Mouse (Mus musculus): ENCODE results near the gene Olfr325.

DNA sequence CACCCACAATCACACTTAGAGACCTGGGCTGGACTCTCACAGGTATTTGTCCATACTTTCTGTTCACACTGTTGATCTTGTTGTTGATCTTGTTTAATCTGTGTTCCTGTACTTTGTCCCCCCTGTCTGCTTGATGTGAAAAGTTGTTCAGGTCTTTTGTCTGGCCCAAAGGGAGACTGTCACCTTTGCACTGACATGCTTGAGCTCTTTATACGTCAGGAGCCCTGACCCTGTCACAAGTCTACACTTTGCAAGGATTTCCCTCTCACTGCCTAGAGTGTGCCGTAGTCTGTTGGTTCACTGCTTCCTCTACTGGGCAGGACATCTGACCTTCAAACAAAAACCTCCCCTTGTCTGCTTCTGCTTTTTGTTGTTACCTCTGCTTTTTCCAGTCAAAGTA lies 27.2 kb downstream of the Olfr325 start:
- TF ChIP-seq CTCF (conservative IDR thresholded peaks at IDR 0.05; ENCODE audit: insufficient read depth, insufficient read length, low read depth, low read length) (no peak), POLR2A (IDR thresholded peaks at IDR 0.05; ENCODE audit: low read depth, low read length) (no peak)
